8 mouse cellular contexts compared by ENCODE assay signal in genomic region chr11:40755109-40755627, GRCm38 (mm10). TPM values are rescaled to one million over a fixed set of nuclear protein-coding genes. Genes with fewer than 3 reads are reported as not detected.
DNase-seq lines count a peak whose midpoint lies in the region; ATAC-seq lines count a peak whose summit lies in the region.

Ccng1 (minus strand) TSS chr11:40755311.

- peak within 1 kb of the TSS; percentile 74 for H3K4me3 ChIP-seq in hindbrain, embryonic 11.5 days (ENCODE audit: low read depth, low read length)

- H3K27me3 ChIP-seq in hindbrain, embryonic 11.5 days (ENCODE audit: control insufficient read depth, insufficient read depth, low read length) = no peaks in the 10 kb centered on the region

- under 1% methylated on average over 25 of the region's 25 CpGs for WGBS in hindbrain, embryonic 11.5 days

- H3K27ac ChIP-seq in hindbrain, embryonic 11.5 days (ENCODE audit: low read depth, low read length) = peak within 1 kb of the TSS; percentile 39; the same call in 1 of the 2 replicates

- H3K36me3 ChIP-seq in hindbrain, embryonic 11.5 days (ENCODE audit: control insufficient read depth, insufficient read depth, low read length) = no peaks in the 10 kb centered on the region

- peak; percentile 99 for ATAC-seq in hindbrain, embryonic 11.5 days (ENCODE audit: low FRiP score)

- DNase-seq in Muller cell, postnatal 12 days (ENCODE audit: inconsistent ontology term) = peak; percentile 95
- peak; percentile 97 for DNase-seq in cerebellum, adult 9-11 months
- DNase-seq in frontal cortex, adult 2 months (ENCODE audit: extremely low spot score in 1 of 2, low spot score in 1 of 2) = peak; percentile 94
- DNase-seq in hindbrain, embryonic 11.5 days (ENCODE audit: low spot score) = peak; percentile 91
- peak; percentile 81 to 87 for DNase-seq in layer of hippocampus, postnatal 10 days (ENCODE audit: low spot score in 2 of 2)
- DNase-seq in lung, postnatal 10 days = peak; percentile 97
- DNase-seq in ovary, postnatal 36 days (ENCODE audit: low spot score) = peak; percentile 87
- DNase-seq in thymus, postnatal 36 days = peak; percentile 82 to 88

- peak within 1 kb of the TSS; percentile 78 for H3K9ac ChIP-seq in hindbrain, embryonic 11.5 days (ENCODE audit: low read depth, low read length)

- no peaks in the 10 kb centered on the region for H3K4me1 ChIP-seq in hindbrain, embryonic 11.5 days (replicated peaks; ENCODE audit: control insufficient read depth, insufficient read depth, low read length)

- peak within 1 kb of the TSS; percentile 67 for H3K4me2 ChIP-seq in hindbrain, embryonic 11.5 days (replicated peaks; ENCODE audit: low read depth, low read length)

- H3K9me3 ChIP-seq in hindbrain, embryonic 11.5 days (ENCODE audit: control insufficient read depth, low read length) = no peaks in the 10 kb centered on the region

RNA-seq across cellular contexts. Expression of gene Ccng1, which starts in this region (rescaled TPM):
- 31.0 and 31.2 TPM in 2 replicates for polyA plus RNA-seq in frontal cortex, adult 2 months (2012; rRNA removed)
- 48.9 and 51.4 TPM in 2 replicates for polyA plus RNA-seq in hindbrain, embryonic 11.5 days (2014; fragmentation: Nextera tagmentation; extraction: Ambion mirVana)
- 10 to 100 TPM; 63.1 to 71.6 TPM for total RNA-seq in layer of hippocampus, postnatal 10 days (2021)

Comparison
In these comparisons a context has a peak if more than half of its experiments do, and no peak if none do; other contexts are left out.
1. Peak in every context shown above with its lines: DNase-seq, ATAC-seq, H3K4me3 ChIP-seq and H3K27ac ChIP-seq.